Mouse (Mus musculus) limb, embryonic 11.5 days (tissue): Measurements from ENCODE around the gene Rpgrip1. TPM values are rescaled to one million over a fixed set of nuclear protein-coding genes. Genes with fewer than 3 reads are reported as not detected.
A peak's percentile ranks its signal among the peaks of the same experiment; 100 is the strongest.

ENCODE experiments used
- ATAC-seq: fragments of 200-750 bp; cut with Nextera tagmentation; 2 replicates; pipeline ENCODE4 v1.8.0; 2017; ENCODE audit warnings: low read depth; ENCODE audit not compliant: insufficient number of reproducible peaks, low FRiP score, low TSS enrichment
- DNase-seq: peaks from one replicate; pipeline ENCODE4 v3.0.0-alpha.2; 2015; ENCODE audit warnings: low spot score
- H3K27ac ChIP-seq: fragments of 300-500 bp; sonication (generic); replicated peaks from 2 replicates; pipeline ENCODE4 v1.5.1; 2014; ENCODE audit warnings: low read depth, mild to moderate bottlenecking, low read length
- H3K27me3 ChIP-seq: fragments of 300-500 bp; sonication (generic); 2 replicates; pipeline ENCODE4 v1.6.1; 2014; ENCODE audit warnings: mild to moderate bottlenecking, low read length, mixed read lengths; ENCODE audit not compliant: control insufficient read depth, insufficient read depth
- H3K36me3 ChIP-seq: fragments of 300-500 bp; sonication (generic); 2 replicates; pipeline ENCODE4 v1.6.1; 2014; ENCODE audit warnings: mild to moderate bottlenecking, low read length, moderate library complexity, mixed read lengths; ENCODE audit not compliant: control insufficient read depth, insufficient read depth
- H3K4me1 ChIP-seq: fragments of 300-500 bp; sonication (generic); 2 replicates; pipeline ENCODE4 v1.6.1; 2014; ENCODE audit warnings: low read length, mixed read lengths; ENCODE audit not compliant: control insufficient read depth, insufficient read depth
- H3K4me2 ChIP-seq: fragments of 300-500 bp; sonication (generic); 2 replicates; pipeline ENCODE4 v1.6.1; 2014; ENCODE audit warnings: low read depth, mild to moderate bottlenecking, moderate library complexity; ENCODE audit not compliant: severe bottlenecking
- H3K4me3 ChIP-seq: fragments of 300-500 bp; sonication (generic); 2 replicates; pipeline ENCODE4 v1.5.1; 2014; ENCODE audit warnings: low read depth, low read length
- H3K9ac ChIP-seq: fragments of 300-500 bp; sonication (generic); 2 replicates; pipeline ENCODE4 v1.6.1; 2014; ENCODE audit warnings: mild to moderate bottlenecking, low read length
- H3K9me3 ChIP-seq: fragments of 300-500 bp; sonication (generic); 2 replicates; pipeline ENCODE4 v1.6.1; 2016; ENCODE audit warnings: low read length; ENCODE audit not compliant: control insufficient read depth
- WGBS: fragments of 180-500 bp; shearing (Covaris S2); extraction: QIAGEN DNeasy Blood & Tissue Kit; methylation state at CpG from one replicate; pipeline ENCODE4 v1.1.7; 2014; 5-methylcytosine and 5-hydroxymethylcytosine counted together
- polyA plus RNA-seq: library from polyadenylated mRNA; unstranded; fragments of >200 nt; fragmentation: Nextera tagmentation; extraction: Ambion mirVana; gene quantifications from 2 replicates; pipeline ENCODE4 v1.2.1, GENCODE M21; 2014

The Rpgrip1 gene
- polyA plus RNA-seq, 1 experiment from 2014 or later: 119 TPM

- H3K9me3 ChIP-seq: no peaks in the 10 kb centered on the region
- no peak overlapping the region for H3K4me2 ChIP-seq
- no peak for ATAC-seq
- peak; percentile 27 for DNase-seq
- peaks cover 3% of the 10 kb centered on the region; the same call in 1 of the 2 replicates for H3K36me3 ChIP-seq
- H3K9ac ChIP-seq: no peak overlapping the region
- no peaks in the 10 kb centered on the region for H3K27me3 ChIP-seq
- 24% methylated on average over 10 of the region's 10 CpGs for WGBS
- H3K4me3 ChIP-seq: no peak overlapping the region
- no peaks in the 10 kb centered on the region for H3K4me1 ChIP-seq
- no peak overlapping the region for H3K27ac ChIP-seq
Measured at GRCm38 (mm10) chr14:52106741-52107140, 3.8 kb upstream of the Rpgrip1 start.

- Histone ChIP-seq H3K9ac (no peak overlapping the region), H3K4me2 (no peak overlapping the region), H3K36me3 (no peaks in the 10 kb centered on the region), H3K27ac (no peak overlapping the region), H3K27me3 (no peaks in the 10 kb centered on the region), H3K9me3 (no peaks in the 10 kb centered on the region), H3K4me3 (no peak overlapping the region), H3K4me1 (no peaks in the 10 kb centered on the region)
- DNase-seq: no peak
- ATAC-seq: no peak
- 82% methylated on average over 2 of the region's 2 CpGs for WGBS
Measured at GRCm38 (mm10) chr14:52108025-52108424, 2.5 kb upstream of the Rpgrip1 start.

- ATAC-seq (no peak), DNase-seq (no peak)
- Histone ChIP-seq H3K4me1 (no peaks in the 10 kb centered on the region), H3K9ac (no peak overlapping the region), H3K36me3 (no peaks in the 10 kb centered on the region), H3K4me3 (no peak overlapping the region), H3K27ac (no peak overlapping the region), H3K4me2 (no peak overlapping the region), H3K27me3 (no peaks in the 10 kb centered on the region), H3K9me3 (no peaks in the 10 kb centered on the region)
- 69% methylated on average over 1 of the region's 1 CpGs for WGBS
Measured at GRCm38 (mm10) chr14:52114101-52114500, 3.6 kb downstream of the Rpgrip1 start.

- DNase-seq: no peak
- no peak overlapping the region for H3K4me2 ChIP-seq
- no peak overlapping the region for H3K9ac ChIP-seq
- no peaks in the 10 kb centered on the region for H3K36me3 ChIP-seq
- H3K4me1 ChIP-seq: no peaks in the 10 kb centered on the region
- WGBS: 93% methylated on average over 5 of the region's 5 CpGs
- H3K4me3 ChIP-seq: no peak overlapping the region
- no peaks in the 10 kb centered on the region for H3K9me3 ChIP-seq
- H3K27me3 ChIP-seq: no peaks in the 10 kb centered on the region
- H3K27ac ChIP-seq: no peak overlapping the region
- ATAC-seq: no peak
Measured at GRCm38 (mm10) chr14:52117241-52117640, 6.7 kb downstream of the Rpgrip1 start.

GRCm38 (mm10) chr14:52118456-52118822 is 7.9 kb downstream of the Rpgrip1 start:
- peak; percentile 40; the same call in 1 of the 2 replicates for ATAC-seq
- DNase-seq: peak; percentile 46
- Histone ChIP-seq H3K27ac (peak overlapping the region; percentile 39; the same call in 1 of the 2 replicates), H3K4me2 (peak overlapping the region; percentile 74; the same call in 1 of the 2 replicates), H3K36me3 (no peaks in the 10 kb centered on the region), H3K27me3 (no peaks in the 10 kb centered on the region), H3K9ac (no peak overlapping the region; the same call in 1 of the 2 replicates), H3K9me3 (no peaks in the 10 kb centered on the region), H3K4me3 (peak overlapping the region; percentile 43; the same call in 1 of the 2 replicates), H3K4me1 (no peaks in the 10 kb centered on the region)
- WGBS: 35% methylated on average over 8 of the region's 8 CpGs

- Histone ChIP-seq H3K27me3 (no peaks in the 10 kb centered on the region), H3K4me1 (no peaks in the 10 kb centered on the region), H3K36me3 (no peaks in the 10 kb centered on the region), H3K9me3 (no peaks in the 10 kb centered on the region), H3K27ac (peak overlapping the region; percentile 39), H3K9ac (peak overlapping the region; percentile 83), H3K4me3 (peak overlapping the region; percentile 43), H3K4me2 (peak overlapping the region; percentile 74)
- 2% methylated on average over 38 of the region's 38 CpGs for WGBS
- peak; percentile 71 for ATAC-seq
- DNase-seq: peak; percentile 85
Measured at GRCm38 (mm10) chr14:52118823-52119608, 8.5 kb downstream of the Rpgrip1 start.

- H3K36me3 ChIP-seq: no peaks in the 10 kb centered on the region
- H3K9ac ChIP-seq: no peak overlapping the region
- no peaks in the 10 kb centered on the region for H3K4me1 ChIP-seq
- 64% methylated on average over 7 of the region's 7 CpGs for WGBS
- ATAC-seq: no peak
- no peak overlapping the region for H3K4me3 ChIP-seq
- no peaks in the 10 kb centered on the region for H3K9me3 ChIP-seq
- peak overlapping the region; percentile 74 for H3K4me2 ChIP-seq
- DNase-seq: no peak
- no peak overlapping the region for H3K27ac ChIP-seq
- H3K27me3 ChIP-seq: no peaks in the 10 kb centered on the region
Measured at GRCm38 (mm10) chr14:52120169-52120568, 9.7 kb downstream of the Rpgrip1 start.

- Histone ChIP-seq H3K9ac (no peak overlapping the region), H3K4me3 (no peak overlapping the region), H3K9me3 (no peaks in the 10 kb centered on the region), H3K27me3 (no peaks in the 10 kb centered on the region), H3K4me2 (no peak overlapping the region), H3K27ac (no peak overlapping the region), H3K4me1 (no peaks in the 10 kb centered on the region), H3K36me3 (no peaks in the 10 kb centered on the region)
- ATAC-seq: 0 out of 2 replicates have a peak, but pooled peaks have one; percentile 22
- DNase-seq: peak; percentile 86
- 24% methylated on average over 4 of the region's 4 CpGs for WGBS
Measured at GRCm38 (mm10) chr14:52123918-52124317, 13.4 kb downstream of the Rpgrip1 start.
